Mouse (Mus musculus) hindbrain, embryonic 13.5 days (tissue): ENCODE data around the gene Pde2a. TPM values are rescaled to one million over a fixed set of nuclear protein-coding genes. Genes with fewer than 3 reads are reported as not detected.
"Not testable (repeated sequence)": the region's sequence is repeated elsewhere in the genome, so short reads cannot be mapped to it uniquely, and the experiment has no call there.

Source experiments
- ATAC-seq: fragments of 200-750 bp; cut with Nextera tagmentation; 2 replicates; pipeline ENCODE4 v1.8.0; 2017; ENCODE audit warnings: moderate TSS enrichment; ENCODE audit not compliant: low FRiP score
- H3K27ac ChIP-seq: fragments of 300-500 bp; sonication (generic); 2 replicates; pipeline ENCODE4 v1.5.1; 2015; ENCODE audit warnings: inconsistent platforms, mild to moderate bottlenecking, moderate library complexity
- H3K27me3 ChIP-seq: fragments of 300-500 bp; sonication (generic); 2 replicates; pipeline ENCODE4 v1.6.1; 2015; ENCODE audit warnings: mild to moderate bottlenecking, inconsistent platforms
- H3K36me3 ChIP-seq: fragments of 300-500 bp; sonication (generic); 2 replicates; pipeline ENCODE4 v1.6.1; 2015; ENCODE audit warnings: mild to moderate bottlenecking, inconsistent platforms
- H3K4me1 ChIP-seq: fragments of 300-500 bp; sonication (generic); replicated peaks from 2 replicates; pipeline ENCODE4 v1.6.1; 2015; ENCODE audit warnings: inconsistent platforms
- H3K4me2 ChIP-seq: fragments of 300-500 bp; sonication (generic); 2 replicates; pipeline ENCODE4 v1.6.1; 2015; ENCODE audit warnings: inconsistent platforms, mild to moderate bottlenecking, moderate library complexity
- H3K4me3 ChIP-seq: fragments of 300-500 bp; sonication (generic); 2 replicates; pipeline ENCODE4 v1.5.1; 2015; ENCODE audit warnings: mild to moderate bottlenecking, inconsistent platforms
- H3K9ac ChIP-seq: fragments of 300-500 bp; sonication (generic); 2 replicates; pipeline ENCODE4 v1.6.1; 2015; ENCODE audit warnings: mild to moderate bottlenecking, inconsistent platforms
- H3K9me3 ChIP-seq: fragments of 300-500 bp; sonication (generic); 2 replicates; pipeline ENCODE4 v1.6.1; 2016; ENCODE audit warnings: inconsistent platforms
- WGBS: fragments of 180-500 bp; shearing (Covaris S2); methylation state at CpG from one replicate; pipeline ENCODE4 v1.1.7; 2015; 5-methylcytosine and 5-hydroxymethylcytosine counted together
- polyA plus RNA-seq: library from polyadenylated mRNA; unstranded; fragments of >200 nt; fragmentation: Nextera tagmentation; extraction: Ambion mirVana; gene quantifications from 2 replicates; pipeline ENCODE4 v1.2.1, GENCODE M21; 2015

Gene Pde2a
- polyA plus RNA-seq, 1 experiment from 2014 or later = 28.8 TPM

- H3K4me1 ChIP-seq = peaks cover 18% of the 10 kb centered on the region
- H3K9ac ChIP-seq = no peak overlapping the region
- no peak overlapping the region for H3K4me2 ChIP-seq
- H3K4me3 ChIP-seq = no peak overlapping the region
- H3K27ac ChIP-seq = no peak overlapping the region
- 60% methylated on average over 14 of the region's 14 CpGs for WGBS
- ATAC-seq = no peak
- H3K9me3 ChIP-seq = no peaks in the 10 kb centered on the region
- 0 out of 2 replicates have a peak, but pooled peaks cover 3% of the 10 kb centered on the region for H3K27me3 ChIP-seq
- H3K36me3 ChIP-seq = no peaks in the 10 kb centered on the region
These were observed 116.8 kb downstream of the Pde2a start for GRCm38 (mm10) chr7:101538141-101538933.

- 47% methylated on average over 9 of the region's 9 CpGs for WGBS
- no peak for ATAC-seq
- Histone ChIP-seq H3K36me3 (no peaks in the 10 kb centered on the region), H3K4me1 (peaks cover 11% of the 10 kb centered on the region), H3K9ac (no peak overlapping the region), H3K9me3 (no peaks in the 10 kb centered on the region), H3K27me3 (0 out of 2 replicates have a peak, but pooled peaks cover 3% of the 10 kb centered on the region), H3K4me3 (no peak overlapping the region), H3K27ac (no peak overlapping the region), H3K4me2 (no peak overlapping the region)
These were observed 118.3 kb downstream of the Pde2a start for GRCm38 (mm10) chr7:101539774-101540173.

GRCm38 (mm10) chr7:101540684-101541083, 119.2 kb downstream of the Pde2a start:
- no peak overlapping the region for H3K4me2 ChIP-seq
- no peak overlapping the region for H3K27ac ChIP-seq
- no peak overlapping the region for H3K9ac ChIP-seq
- 0 out of 2 replicates have a peak, but pooled peaks cover 3% of the 10 kb centered on the region for H3K27me3 ChIP-seq
- no peaks in the 10 kb centered on the region for H3K9me3 ChIP-seq
- ATAC-seq = no peak
- no peak overlapping the region for H3K4me3 ChIP-seq
- H3K36me3 ChIP-seq = no peaks in the 10 kb centered on the region
- 77% methylated on average over 5 of the region's 5 CpGs for WGBS
- peaks cover 2% of the 10 kb centered on the region for H3K4me1 ChIP-seq

DNA sequence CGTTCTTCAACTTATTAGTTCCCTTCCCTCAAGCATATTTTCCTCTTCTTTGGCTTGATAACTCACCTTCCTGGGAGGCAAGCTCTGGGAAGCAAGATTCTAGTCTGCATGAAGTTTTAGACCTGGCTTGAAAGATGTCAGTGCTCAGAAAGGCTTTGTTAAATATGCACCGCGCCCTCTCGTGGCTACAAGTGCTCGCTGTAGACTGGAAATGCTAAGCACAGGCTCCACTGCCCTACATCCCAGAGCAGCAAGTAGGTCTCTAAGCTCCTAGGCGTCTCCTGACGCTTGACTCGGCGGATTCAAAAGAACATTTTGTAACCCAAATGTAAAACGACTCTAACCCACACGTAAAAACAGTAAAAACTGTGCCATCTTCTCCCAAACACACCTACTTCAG, 119.6 kb downstream of the Pde2a start:
- H3K4me2 ChIP-seq = 0 out of 2 replicates have a peak overlapping the region, but pooled peaks have one; percentile 10
- no peak overlapping the region for H3K4me3 ChIP-seq
- no peak overlapping the region for H3K27ac ChIP-seq
- no peak overlapping the region for H3K9ac ChIP-seq
- no peaks in the 10 kb centered on the region for H3K36me3 ChIP-seq
- no peak for ATAC-seq
- no peaks in the 10 kb centered on the region for H3K9me3 ChIP-seq
- no peaks in the 10 kb centered on the region for H3K4me1 ChIP-seq
- WGBS = 4% methylated on average over 11 of the region's 11 CpGs
- 0 out of 2 replicates have a peak, but pooled peaks cover 3% of the 10 kb centered on the region for H3K27me3 ChIP-seq

DNA sequence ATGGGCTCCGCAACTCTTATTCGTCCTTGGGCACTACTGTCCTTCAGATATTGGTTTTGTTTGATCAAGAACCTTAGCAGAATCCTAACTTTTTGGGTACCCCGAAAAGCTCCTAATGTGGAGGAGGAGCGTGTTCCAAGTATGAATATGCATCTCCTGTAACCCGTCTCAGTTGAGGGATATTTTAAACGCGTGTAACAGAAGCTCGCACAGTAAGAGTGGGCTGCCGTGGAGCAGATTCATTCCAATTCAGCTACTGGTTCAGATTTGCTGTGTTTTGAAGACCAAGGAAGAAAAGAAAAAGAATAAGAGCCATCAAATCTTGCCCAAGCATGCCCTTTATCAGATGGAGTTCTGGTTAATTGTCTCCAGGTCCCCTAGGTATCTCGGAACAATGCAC, 120.2 kb downstream of the Pde2a start:
- Histone ChIP-seq H3K4me1 (no peaks in the 10 kb centered on the region), H3K36me3 (no peaks in the 10 kb centered on the region), H3K9ac (no peak overlapping the region), H3K27me3 (0 out of 2 replicates have a peak, but pooled peaks cover 3% of the 10 kb centered on the region), H3K27ac (no peak overlapping the region), H3K4me3 (no peak overlapping the region), H3K4me2 (no peak overlapping the region), H3K9me3 (no peaks in the 10 kb centered on the region)
- ATAC-seq = no peak
- 83% methylated on average over 10 of the region's 10 CpGs for WGBS

DNA sequence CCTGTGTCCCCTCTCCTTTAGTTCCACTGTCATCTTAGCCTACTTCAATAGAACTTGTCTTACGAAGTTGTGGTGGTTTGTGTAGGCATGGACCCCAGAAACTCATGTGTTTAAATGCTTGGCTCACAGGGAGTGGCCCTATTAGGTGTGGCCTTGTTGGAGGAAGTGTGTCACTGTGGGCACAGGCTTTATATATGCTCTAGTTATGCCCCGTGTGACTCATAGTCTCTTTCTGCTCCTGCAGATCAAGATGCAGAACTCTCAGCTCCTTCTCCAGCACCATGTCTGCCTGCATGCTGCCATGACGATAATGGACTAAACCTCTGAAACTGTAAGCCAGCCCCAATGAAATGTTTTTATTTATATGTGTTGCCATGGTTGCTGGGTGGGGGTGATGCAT, 126.2 kb downstream of the Pde2a start:
- Histone ChIP-seq H3K27me3 (no peaks in the 10 kb centered on the region), H3K9ac (no peak overlapping the region), H3K4me2 (no peak overlapping the region), H3K27ac (no peak overlapping the region), H3K9me3 (no peaks in the 10 kb centered on the region), H3K4me1 (no peaks in the 10 kb centered on the region), H3K36me3 (no peaks in the 10 kb centered on the region), H3K4me3 (no peak overlapping the region)
- no peak for ATAC-seq
- 86% methylated on average over 3 of the region's 3 CpGs for WGBS

DNA sequence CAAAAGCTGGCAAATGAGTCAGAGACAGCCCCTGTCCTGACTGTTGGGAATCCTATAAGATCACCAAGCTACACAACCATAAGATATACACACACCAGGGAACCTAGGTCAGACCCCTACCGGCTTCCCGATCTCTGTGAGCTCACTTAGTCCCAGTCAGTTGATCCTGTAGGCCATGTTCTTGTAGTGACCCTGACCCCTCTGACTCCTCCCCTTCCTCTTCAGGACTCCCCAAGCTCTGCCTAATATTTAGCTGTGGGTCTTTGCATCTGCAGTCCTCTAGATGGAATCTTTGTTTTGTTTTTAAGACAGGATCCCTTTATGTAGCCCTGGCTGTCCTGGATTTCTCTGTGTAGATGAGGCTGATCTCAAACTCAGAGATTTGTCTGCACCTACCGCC, 127.8 kb downstream of the Pde2a start:
- no peak for ATAC-seq
- Histone ChIP-seq H3K27ac (no peak overlapping the region), H3K4me3 (no peak overlapping the region), H3K9me3 (no peaks in the 10 kb centered on the region), H3K4me1 (no peaks in the 10 kb centered on the region), H3K9ac (no peak overlapping the region), H3K36me3 (no peaks in the 10 kb centered on the region), H3K27me3 (no peaks in the 10 kb centered on the region), H3K4me2 (no peak overlapping the region)
- WGBS = 96% methylated on average over 3 of the region's 3 CpGs

DNA sequence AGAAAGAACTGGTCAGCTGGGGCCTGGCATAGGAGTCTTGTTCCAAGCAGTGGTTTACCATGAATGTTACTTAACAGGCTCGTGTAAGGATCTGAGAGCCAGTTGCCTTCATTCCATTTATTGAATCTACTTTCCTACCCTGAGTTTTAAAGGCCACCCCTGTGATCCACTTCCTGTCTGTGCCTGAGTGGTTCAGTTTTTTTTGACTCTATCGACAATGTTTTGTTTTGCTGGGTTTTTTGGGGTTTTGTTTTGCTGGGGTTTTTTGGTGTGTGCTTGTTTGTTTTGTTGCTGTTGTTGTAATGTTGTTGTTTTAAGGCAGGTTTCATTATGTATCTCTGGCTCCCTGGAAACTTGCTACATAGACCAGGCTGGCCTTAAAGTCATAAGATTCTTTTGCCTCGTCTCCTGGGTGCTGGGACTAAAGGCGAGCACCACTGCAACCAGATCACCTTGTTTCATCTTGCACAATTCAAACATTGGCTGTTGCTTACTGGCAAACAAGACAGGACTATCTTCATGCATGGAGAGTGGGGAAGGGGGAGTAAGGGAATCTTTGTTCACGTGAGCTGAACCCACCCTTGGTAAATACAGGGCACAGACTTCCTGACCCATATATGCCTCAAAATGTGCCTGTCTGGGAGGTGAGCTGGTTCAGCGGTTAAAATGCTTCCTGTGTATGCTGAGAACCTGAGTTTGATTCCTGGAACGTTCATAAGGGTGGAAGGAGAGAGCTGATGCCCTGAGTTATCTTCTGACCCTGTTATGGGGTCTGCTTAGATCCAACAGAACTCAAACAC, 129.4 kb downstream of the Pde2a start:
- Histone ChIP-seq H3K9ac (no peak overlapping the region), H3K4me3 (no peak overlapping the region), H3K27me3 (no peaks in the 10 kb centered on the region), H3K4me1 (no peaks in the 10 kb centered on the region), H3K27ac (no peak overlapping the region), H3K9me3 (no peaks in the 10 kb centered on the region), H3K36me3 (no peaks in the 10 kb centered on the region), H3K4me2 (no peak overlapping the region)
- ATAC-seq = no peak
- WGBS = 79% methylated on average over 7 of the region's 7 CpGs

DNA sequence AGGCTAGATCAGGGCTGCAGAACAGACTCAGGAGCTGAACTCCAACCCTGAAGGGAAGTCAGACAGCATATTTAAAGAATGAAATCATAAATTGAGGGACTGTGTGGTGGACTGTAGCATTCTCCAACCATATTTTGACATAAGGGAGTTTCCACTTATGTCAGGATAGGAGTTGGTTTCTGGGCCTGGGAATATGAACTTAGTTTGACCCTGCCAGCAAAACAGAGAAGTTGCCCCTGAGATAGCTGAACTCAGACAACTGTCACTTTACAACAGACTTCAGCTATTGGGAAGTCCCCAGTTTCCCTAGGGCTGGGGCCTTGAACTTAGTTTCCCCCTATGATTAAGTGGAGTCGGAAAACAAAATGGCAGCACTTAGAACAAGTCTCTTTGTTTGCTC, 130.0 kb downstream of the Pde2a start:
- Histone ChIP-seq H3K4me3 (no peak overlapping the region), H3K36me3 (no peaks in the 10 kb centered on the region), H3K9ac (no peak overlapping the region), H3K27me3 (no peaks in the 10 kb centered on the region), H3K27ac (no peak overlapping the region), H3K9me3 (no peaks in the 10 kb centered on the region), H3K4me2 (no peak overlapping the region), H3K4me1 (no peaks in the 10 kb centered on the region)
- 96% methylated on average over 1 of the region's 1 CpGs for WGBS
- no peak for ATAC-seq

DNA sequence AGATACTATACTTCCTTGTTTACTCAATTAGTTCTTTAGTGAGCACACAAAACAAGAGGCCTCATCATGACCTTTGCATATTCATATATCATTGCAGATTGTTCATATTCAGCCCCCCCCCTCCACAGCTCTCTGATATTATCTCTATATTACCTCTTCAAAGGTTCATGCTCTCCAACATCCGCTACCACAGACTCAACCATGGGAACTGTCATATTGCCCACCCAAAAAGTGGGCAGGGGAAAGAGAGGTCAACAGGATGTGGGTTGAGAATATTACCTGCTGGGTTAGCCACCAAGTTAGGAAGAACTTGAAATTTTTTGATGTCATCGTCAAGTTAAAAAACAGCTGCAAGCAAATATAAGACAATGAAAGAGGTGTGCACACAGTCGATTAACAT, 134.0 kb downstream of the Pde2a start:
- H3K27ac ChIP-seq, ATAC-seq, H3K36me3 ChIP-seq, H3K4me2 ChIP-seq, H3K9ac ChIP-seq, H3K4me3 ChIP-seq, H3K4me1 ChIP-seq, H3K27me3 ChIP-seq, H3K9me3 ChIP-seq: not testable (repeated sequence)
- 98% methylated on average over 3 of the region's 3 CpGs for WGBS

GRCm38 (mm10) chr7:101557391-101557790, 135.9 kb downstream of the Pde2a start:
- H3K36me3 ChIP-seq = no peaks in the 10 kb centered on the region
- WGBS = 65% methylated on average over 1 of the region's 1 CpGs
- ATAC-seq = no peak
- H3K27me3 ChIP-seq = no peaks in the 10 kb centered on the region
- no peaks in the 10 kb centered on the region for H3K9me3 ChIP-seq
- H3K9ac ChIP-seq = no peak overlapping the region
- no peak overlapping the region for H3K4me2 ChIP-seq
- no peak overlapping the region for H3K27ac ChIP-seq
- H3K4me1 ChIP-seq = no peaks in the 10 kb centered on the region
- H3K4me3 ChIP-seq = no peak overlapping the region

DNA sequence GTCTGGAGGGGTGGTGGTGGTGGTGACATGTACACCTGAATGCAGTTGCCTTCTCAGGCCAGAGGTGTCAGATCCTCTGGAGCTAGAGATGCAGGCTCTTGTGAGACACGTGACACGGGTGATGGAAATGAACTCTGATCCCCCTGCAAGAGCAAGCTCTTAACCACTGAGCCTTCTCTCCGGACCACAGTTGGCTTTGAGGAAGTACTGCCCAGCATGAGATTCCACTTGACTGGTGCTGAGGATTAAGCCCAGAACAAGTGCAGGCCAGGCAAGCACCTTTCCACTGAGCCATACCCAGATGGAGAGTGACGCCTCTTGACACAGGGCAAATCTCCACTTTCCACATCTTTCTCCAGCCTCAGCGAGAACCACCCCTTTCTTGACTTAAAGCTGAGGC, 137.9 kb downstream of the Pde2a start:
- H3K9ac ChIP-seq, H3K4me2 ChIP-seq, H3K4me3 ChIP-seq, H3K36me3 ChIP-seq, H3K9me3 ChIP-seq, H3K4me1 ChIP-seq, H3K27ac ChIP-seq, ATAC-seq, H3K27me3 ChIP-seq: not testable (repeated sequence)
- 83% methylated on average over 5 of the region's 5 CpGs for WGBS
